Mouse (Mus musculus) skeletal muscle tissue, adult 2 months (tissue): ENCODE results near the gene Ttc12.

Experiments
- DNase-seq: peaks from one replicate; pipeline ENCODE4 v3.0.0-alpha.2; 2012; ENCODE audit warnings: low read depth, low spot score

Ttc12 gene

DNA sequence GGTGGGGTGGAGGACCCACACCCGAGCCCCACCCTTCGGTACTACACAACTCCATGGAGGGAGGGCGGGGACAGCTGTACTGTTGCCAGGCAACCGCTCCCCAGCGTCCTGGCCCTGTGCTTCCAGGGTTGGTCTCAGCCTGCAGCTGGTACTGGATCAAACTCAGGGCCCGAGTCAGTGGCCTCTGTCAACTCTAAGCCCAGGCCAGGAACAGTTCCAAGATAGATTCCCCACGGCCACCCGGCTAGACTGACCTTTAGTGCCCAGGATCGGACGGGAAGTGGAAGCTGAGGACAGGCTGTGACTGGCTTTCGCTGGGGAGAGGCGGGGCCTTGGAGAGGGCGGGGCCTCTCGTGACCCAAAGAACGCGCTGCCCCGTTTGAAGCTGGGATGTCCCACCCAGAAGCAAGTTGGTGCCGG is at the start of gene Ttc12:
Gene Ttc12, minus strand, starts transcription at position 334 of the 420 bp plus-strand sequence.
- peak; percentile 77 for DNase-seq

DNA sequence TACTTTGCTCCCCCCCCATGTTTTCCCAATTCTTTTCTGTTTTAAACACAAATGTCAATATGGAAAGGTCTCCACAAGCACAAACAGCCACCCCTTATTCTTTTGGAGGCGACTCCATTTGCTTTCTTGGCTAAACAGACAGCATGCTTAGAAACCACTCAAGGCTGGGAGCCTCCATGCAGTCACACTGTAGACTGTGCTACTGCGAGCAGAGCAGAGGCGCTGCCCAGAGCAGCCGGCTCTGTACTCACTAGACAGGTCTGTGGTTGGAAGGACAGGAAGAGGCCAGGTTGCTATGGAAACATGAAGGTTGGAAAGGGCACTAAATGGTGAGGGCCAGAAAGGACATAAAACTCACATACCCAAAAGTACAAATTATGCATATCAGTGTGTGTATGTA is 48.9 kb upstream of the Ttc12 start:
- no peak for DNase-seq

DNA sequence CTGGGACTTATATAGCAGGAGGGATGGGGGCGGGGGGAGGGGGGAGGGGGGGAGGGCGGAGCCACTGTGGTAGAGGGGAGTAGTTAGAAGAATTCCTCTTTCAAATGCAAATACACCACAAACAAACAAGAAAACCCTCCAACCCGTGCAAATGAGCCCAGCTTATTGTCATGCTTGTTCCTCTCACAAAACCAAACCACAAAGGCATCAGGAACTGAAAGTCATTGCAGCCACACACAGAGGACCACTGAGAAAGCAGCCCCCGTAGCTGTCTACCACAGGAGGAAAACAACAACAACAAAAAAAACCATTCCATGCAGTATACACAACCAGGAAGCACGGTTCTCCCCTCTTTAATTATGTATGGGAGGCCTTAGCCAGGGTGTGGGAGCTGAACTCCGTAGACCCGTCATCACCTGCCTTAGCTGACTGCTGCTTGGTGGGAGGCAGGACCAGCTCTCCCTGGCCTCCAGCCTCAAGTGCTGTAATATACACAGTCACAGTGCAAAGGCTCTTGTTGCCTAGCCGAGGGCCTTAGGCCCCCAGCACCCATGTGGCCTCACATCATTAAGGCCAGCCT is 48.0 kb upstream of the Ttc12 start:
- no peak for DNase-seq

DNA sequence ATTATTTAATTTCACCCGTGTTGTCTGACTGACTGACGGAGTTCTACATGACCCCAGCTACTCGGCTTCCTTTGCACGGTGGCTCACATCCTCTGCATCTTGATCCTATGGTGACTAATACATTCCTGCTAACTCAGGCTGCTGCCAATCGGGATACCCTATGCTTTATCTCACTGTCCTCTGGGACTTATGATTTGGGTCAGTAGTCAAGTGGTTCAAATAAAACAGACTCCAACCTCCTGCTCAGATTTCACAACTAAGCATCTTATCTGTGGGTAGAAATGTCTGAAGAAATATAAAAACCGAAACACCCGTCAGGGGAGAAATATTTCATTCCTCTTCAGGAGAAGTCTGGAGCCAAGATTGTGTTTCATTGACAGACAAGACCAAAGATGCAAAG is 47.4 kb upstream of the Ttc12 start:
- DNase-seq: no peak

DNA sequence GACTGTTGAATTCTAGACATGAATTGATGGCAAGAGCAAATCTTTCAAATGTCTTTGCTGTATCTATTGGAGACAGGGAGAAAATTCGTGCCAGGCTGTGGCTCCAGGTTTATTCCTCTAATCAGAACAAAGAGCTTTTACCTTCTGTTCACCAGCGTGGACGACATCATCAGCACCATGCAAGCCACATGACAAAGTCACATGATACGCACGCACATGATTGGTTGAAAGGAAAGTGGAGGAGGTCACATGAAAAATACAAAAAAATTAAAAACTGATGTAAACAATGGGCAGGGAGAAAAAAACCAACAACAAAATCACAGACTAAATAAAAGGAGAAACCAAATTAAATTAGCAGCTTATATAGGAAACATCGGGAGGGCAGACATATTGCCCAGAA is 45.8 kb upstream of the Ttc12 start:
- no peak for DNase-seq

DNA sequence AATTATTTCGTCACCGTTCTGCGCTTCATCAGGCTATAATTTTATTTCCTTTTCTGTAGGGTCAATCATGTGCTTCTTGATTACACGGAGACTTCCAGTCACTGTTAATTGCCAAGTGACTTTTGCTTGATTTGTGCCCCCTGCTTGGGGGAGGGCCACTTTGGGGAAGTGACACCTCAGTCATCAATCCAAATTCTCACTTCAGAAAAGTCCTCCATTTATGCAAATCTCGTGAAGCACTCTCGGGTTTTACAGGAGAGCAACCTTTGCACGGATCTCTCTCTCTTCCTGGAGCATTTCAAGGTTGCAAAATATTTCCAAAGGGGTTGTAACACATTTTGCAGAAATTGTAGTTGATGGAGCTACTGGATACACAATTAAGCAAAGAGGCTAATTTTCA is 45.2 kb upstream of the Ttc12 start:
- DNase-seq: no peak

DNA sequence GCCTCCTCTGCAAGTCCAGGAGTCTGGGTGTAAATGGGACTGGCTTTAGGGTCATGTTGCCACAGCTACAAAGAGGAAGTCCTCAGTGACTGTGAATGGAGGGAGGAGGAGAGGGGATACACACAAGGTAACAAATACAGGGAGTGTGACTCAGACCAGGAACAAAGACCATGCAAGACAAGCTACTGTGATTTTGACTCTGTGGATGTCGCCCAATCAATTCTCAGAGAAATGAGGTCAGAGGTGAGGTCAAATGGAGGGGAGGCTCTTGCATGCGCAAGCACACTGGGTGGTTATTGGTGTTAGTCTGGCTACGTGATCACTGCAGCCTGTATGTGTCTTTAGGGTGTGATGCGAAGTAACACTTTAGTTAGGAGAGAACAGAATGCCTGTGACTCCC is 44.7 kb upstream of the Ttc12 start:
- no peak for DNase-seq

DNA sequence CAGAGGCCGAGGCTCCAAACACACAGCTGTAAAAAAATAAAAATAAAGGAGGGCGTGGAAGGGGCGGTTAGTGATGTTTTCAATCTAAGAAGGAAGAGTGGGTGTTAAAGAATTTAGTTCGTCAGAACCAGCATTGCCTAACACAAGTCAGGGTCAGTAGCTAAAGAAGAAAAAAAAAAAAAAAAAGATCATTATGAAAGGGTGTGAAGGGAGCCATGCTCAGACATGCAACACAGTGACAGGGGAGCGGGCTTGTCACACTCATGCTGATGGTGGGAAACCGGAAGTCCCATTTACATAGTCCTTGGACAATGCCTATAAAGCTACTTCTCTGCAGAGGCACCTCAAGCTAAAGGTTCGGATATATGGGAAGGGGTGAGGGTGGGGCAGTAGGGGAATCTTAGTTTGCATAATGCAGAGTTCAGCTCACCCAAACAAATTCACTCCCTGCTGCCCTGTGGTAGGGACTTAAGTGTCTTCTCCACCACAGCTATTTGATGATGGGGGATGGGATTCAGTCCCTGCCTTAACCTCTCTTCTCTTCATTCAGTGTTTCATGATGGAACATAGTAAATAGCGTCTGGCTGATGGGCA is 43.4 kb upstream of the Ttc12 start:
- DNase-seq: no peak

DNA sequence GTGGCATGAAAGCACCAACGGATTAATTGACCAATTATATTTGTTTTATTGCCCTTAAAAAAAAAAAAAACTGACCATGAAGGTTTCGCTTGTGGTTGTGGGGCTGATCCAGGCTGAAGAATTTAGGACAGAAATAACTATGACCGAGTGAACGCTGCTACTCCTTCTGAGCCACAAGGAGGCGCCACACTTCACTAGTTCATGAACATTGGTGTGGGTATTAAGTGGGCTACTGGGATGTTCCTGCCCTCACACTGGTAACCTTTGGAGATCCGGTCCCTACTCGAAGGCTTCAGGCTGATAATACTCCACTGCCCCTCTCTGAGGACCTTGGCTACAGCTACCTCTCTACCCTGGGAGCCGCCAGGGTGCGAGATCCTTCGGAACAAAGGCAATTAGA is 42.9 kb upstream of the Ttc12 start:
- no peak for DNase-seq

DNA sequence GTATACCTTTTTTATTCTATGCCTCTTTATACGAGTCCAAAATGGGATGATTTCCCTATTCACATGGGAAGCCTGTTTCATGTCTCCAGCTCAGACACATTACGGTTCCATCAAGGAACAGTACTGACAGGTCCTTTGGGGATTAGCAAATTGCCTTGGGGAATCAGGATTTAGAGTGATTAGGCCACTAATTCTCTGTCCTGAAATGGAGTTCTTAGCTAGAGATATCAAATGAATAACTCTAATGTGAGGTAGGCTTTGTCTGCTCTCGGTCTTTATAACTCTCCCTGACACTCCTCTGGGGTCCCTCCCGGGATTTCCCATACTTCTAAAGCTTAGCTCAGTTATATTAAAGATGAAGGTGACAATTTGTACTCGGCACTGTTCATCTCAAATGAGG is 42.0 kb upstream of the Ttc12 start:
- DNase-seq: no peak

DNA sequence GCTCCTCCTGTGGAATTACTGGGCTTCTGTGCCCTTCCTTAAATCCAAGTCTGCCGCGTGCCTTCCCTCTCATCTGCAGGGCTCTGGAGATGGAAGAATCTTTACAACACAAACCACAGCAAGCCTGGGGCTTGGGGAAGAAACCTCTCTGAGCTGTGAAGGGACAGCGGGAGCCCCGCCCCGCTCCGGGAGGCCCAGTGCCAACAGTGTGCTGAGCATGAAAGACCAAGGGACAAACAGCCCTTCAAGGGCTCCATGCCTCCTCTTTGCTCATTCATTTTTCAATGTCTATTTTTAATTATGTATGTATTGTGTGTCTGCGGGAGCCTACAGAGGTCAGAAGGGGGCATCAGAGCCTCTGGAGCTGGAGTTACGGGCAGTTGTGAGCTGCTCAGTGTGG is 41.3 kb upstream of the Ttc12 start:
- no peak for DNase-seq

DNA sequence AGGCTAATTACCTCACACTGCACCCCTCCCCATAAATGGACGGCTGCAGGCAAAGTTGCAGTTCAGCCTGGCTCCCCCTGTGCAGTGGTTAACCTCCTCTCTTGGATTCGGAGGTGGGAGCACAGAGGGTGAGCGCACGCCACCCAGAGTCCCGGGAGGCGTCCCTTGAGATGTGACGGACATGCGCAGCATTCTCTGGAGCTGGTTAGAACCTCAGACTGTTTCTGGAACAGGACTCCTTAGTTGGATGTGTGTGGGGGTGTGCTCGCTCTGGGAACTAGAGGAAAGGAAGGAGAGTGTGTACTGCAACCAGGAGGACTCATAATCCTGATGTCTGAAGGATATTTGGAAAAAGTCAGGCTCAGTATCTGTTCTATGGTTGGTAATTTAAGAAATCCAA is 38.7 kb upstream of the Ttc12 start:
- DNase-seq: no peak

DNA sequence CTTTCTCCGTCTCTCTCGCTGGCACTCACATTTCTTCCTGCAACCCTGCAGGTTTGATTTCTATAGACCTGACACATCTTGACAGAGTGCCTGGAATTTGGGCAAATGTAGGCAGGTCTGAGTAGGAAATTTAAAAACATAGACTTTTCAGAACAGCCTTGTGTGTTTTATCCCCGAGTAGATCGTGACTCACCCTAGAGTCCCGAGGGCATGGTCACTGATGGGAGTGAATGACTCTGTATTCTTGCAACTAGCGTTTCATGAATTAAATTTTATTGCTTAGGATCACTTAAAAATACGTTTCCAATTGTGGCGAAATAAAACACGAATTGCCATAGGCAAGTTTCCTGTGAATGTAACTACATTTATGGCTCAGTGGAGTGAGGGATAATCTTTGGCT is 37.9 kb upstream of the Ttc12 start:
- DNase-seq: no peak

DNA sequence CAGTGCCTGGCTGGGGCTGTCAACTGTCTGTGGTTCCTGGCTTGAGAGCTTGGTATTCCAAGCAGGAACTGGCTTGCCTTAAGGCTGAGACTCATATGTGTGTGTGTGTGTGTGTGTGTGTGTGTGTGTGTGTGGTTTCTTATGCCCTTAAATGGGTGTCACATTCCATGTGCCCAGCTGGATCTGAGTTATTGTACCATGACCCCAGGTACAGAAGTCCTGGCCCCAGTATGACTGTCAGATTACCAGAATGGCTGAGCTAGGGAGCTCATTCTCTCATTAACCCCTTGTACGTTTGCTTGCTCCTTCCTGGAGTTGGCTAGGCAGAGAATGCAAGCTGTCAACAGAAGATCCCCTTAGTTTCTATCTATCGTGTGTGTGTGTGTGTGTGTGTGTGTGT is 28.3 kb upstream of the Ttc12 start:
- DNase-seq: no peak

DNA sequence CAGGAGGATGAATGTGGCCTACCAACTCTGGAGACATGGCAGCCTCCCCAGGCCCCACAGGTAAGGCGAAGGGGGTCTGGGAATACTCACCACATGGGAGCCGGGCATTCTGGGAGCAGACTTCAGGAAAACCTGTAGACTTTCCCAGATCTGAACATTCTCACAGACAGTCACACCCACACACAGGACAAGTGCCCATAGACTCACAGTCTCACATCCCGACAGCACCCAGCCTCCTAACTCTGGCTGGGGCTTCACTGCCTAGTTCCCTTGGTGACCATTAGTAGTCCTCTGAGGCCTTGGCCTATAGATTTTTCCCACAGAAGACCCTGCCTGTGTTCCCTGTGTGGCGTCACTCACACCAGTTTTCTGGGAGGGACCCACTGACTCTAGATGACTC is 24.6 kb upstream of the Ttc12 start:
- no peak for DNase-seq

DNA sequence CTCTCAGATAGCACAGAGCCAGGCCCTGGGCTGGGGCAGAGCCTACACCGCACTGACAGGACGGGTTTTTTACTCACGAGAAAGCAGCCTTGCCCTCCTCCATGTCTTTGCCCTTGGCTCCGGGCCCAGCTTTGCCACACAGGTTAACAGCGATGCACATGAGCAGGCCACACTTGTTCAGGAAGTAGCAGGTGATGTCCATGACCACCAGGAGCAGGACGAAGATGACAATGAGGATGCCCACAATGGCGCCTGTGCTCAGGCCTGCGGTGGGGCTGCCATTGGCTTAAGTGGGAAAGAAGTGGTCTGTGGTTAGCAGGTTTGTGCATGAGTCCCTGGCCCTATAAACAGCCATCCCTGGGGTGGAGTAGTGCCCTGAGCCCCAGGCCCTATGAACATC is 23.6 kb upstream of the Ttc12 start:
- DNase-seq: no peak

DNA sequence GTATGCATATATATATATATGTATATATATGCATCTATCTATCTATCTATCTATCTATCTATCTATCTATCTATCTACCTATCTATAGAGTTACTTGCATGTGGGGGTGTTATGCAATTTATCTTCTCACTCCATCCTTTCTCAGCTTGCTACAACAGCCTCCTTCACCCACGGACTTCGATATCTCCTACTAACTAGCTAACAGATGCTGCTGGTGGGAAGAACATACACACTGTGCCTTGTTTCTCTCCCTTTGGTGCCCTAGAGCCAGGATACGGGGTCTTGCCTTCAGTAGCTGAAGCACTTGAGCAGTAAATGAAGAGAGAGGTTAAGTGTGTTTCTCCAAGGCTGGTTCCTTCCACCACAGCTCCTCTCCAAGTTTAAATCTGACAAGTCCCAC is 23.1 kb upstream of the Ttc12 start:
- DNase-seq: no peak

DNA sequence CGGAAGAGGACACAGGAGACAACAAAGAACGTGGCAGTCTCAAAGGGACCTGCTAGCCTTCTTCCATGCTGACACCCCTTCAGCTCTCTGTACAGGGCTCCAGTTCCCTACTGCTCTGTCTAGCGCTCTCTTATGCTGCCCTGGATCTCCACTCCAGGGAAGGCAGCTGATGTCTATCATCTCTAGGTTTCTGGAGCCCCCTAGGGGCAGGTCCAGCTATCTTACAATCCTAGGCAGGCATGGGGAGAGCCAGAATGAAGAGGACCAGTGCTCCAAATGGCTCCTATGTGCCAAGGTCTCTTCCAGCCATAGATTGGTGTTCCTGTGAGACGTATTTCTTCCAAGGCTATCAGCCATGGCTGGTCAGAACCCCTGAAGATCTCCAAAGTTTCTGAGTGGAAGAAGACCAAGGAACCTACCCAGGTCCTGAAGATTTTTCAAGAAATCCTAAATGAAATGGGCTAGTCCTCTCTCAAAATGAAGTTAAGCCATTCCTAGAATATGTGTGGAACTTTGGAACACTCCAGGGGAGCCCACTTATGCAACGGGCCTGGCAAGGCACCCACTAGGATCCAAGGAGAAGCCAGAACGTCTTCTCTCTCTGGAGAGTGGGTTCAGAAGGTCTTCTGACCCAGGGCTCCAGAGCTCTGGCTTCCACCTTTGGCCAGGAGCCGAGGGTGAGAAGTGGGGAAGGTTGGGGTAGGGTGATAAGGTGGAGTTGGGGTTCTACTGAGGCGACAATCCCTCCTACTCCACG is 22.0 kb upstream of the Ttc12 start:
- DNase-seq: no peak

DNA sequence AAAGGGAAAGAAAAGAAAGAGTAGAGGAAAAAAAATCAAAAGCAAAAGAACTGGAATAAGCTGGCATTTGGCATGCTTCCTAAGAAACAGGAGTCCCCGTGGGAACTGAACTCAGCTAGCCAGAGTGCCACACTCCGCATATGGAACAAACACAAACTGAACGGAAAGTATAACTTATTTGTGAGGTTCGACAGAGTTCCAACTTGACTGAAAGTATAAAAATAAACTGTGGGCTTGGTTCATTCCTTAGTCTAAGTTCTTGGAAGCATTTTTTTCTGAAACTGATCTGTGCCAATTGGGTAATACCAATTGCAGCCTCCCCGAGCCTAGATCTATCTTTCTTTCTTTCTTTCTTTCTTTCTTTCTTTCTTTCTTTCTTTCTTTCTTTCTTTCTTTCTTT is 18.6 kb upstream of the Ttc12 start:
- DNase-seq: no peak

DNA sequence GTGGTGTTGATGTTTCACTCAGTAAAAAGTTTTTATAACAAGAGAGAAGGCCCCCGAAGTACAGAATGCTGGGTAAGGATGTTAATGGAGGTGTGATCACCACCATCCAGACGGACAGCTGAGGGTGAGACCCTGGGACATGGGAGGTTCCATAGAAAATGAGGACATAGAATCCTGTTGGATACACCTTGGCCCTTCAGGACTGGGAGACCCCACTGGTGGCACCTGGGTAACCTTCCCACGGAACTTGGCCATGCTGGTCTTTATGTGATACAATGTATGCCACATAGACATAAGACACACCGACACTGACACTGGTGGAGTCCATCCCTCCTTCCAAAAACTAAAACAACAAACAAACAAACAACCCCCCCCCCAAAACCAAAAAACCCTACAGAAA is 16.2 kb upstream of the Ttc12 start:
- no peak for DNase-seq

DNA sequence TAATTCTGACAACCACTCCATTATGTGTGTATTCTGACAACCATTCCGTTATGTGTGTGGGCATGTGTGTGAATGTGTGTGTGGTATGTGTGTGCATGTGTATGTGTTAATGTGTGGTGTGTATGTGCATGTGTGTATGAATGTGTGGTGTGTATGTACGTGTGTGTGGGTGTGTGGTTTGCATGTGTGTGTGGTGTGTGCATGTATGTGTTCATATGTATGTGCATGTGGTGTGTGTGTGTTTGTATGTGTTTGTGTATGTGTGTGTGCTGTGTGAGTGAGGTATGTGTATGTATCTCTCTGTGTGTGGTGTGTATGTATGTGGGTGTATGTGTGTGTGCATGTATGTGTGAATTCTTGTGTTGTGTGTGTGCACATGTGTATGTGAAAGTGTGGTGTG is 13.9 kb upstream of the Ttc12 start:
- DNase-seq: no peak

DNA sequence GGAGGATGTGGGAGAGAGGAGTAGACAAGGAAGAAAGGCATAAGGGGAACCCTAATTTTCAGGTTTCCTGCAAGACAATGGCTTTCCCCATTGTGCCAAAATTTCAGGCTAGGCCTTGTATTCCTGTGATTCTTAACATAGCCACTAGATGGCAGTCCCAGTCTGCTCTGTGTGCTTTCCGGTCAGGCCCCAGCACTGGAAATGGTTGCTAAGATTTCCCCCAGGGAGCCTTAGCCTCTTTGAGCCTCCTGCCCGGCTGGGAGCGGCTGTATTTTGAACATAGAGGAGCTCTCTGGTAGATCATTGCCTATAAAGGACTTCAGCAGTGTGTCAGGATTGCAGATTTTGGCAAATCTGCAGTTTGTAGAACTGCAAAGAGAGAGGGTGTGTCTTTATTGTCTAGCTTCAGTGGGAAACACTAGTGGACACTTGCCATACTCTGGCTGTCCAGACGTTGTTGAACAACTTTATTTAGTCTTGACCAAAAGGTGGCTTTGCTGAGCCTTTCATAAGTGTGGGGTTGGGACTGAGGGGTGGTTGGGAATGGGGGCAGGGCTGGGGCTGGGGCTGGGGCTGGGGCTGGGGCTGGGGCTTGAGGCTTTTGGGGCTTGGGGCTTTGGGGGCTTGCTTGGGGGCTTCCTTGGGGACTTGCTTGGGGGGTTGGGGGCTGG is 8.1 kb upstream of the Ttc12 start:
- peak; percentile 69 for DNase-seq

DNA sequence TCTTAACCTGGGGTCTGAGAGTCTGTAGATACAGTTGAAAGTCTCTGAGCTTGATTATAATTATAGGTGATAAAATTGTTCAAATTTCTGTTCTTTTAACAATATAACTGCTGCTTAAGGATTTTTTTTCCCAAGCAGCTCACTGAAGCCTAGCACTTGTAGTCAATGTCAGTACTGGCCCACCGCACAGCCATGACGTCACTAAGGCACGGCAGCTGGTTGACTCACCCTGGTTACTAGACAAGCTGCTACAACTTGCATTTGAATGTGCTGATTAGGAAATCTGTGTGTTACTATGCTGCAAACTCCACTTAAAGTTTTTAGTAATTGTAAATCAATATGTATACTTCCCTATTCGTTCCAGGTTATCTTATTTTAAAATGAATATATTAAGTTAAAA is 4.6 kb upstream of the Ttc12 start:
- DNase-seq: no peak
